Mouse (Mus musculus): ENCODE data around the gene Wdr34. TPM values are rescaled to one million over a fixed set of nuclear protein-coding genes. Genes with fewer than 3 reads are reported as not detected.
A peak's percentile ranks its signal among the peaks of the same experiment; 100 is the strongest.
"Not testable (repeated sequence)": the region's sequence is repeated elsewhere in the genome, so short reads cannot be mapped to it uniquely, and the experiment has no call there.

The Wdr34 gene
- polyA plus RNA-seq, 1 experiment, result 8.2 TPM

GRCm38 (mm10) chr2:30057223-30057904 lies 8.7 kb upstream of the Wdr34 start, which contains the start of gene Set:
TSS of gene Set (plus strand) at chr2:30057378.
- no peak within 1 kb of the TSS for H3K27ac ChIP-seq (ENCODE audit: insufficient read depth, low read depth, low read length)
- H3K4me1 ChIP-seq (ENCODE audit: control insufficient read depth, insufficient read depth, low read length), result peaks cover 4% of the 10 kb centered on the region
- TF ChIP-seq CTCF (IDR thresholded peaks at IDR 0.05; ENCODE audit: low read depth, low read length) (no peak), POLR2A (IDR thresholded peaks at IDR 0.05; ENCODE audit: borderline replicate concordance, low read depth, low read length) (no peak)
- no peak within 1 kb of the TSS for H3K4me3 ChIP-seq (ENCODE audit: insufficient read depth, low read length)

- no peak overlapping the region for H3K4me3 ChIP-seq (ENCODE audit: insufficient read depth, low read length)
- TF ChIP-seq POLR2A (IDR thresholded peaks at IDR 0.05; ENCODE audit: borderline replicate concordance, low read depth, low read length) (no peak), CTCF (IDR thresholded peaks at IDR 0.05; ENCODE audit: low read depth, low read length) (no peak)
- peaks cover 4% of the 10 kb centered on the region for H3K4me1 ChIP-seq (ENCODE audit: control insufficient read depth, insufficient read depth, low read length)
- H3K27ac ChIP-seq (ENCODE audit: insufficient read depth, low read depth, low read length), result no peak overlapping the region
These were observed 8.1 kb upstream of the Wdr34 start for GRCm38 (mm10) chr2:30056736-30057135.

- not testable (repeated sequence) for H3K4me3 ChIP-seq (ENCODE audit: insufficient read depth, low read length); H3K27ac ChIP-seq (ENCODE audit: insufficient read depth, low read depth, low read length); H3K4me1 ChIP-seq (ENCODE audit: control insufficient read depth, insufficient read depth, low read length)
These were observed 6.6 kb upstream of the Wdr34 start for GRCm38 (mm10) chr2:30055310-30055709.

- H3K27ac ChIP-seq (ENCODE audit: insufficient read depth, low read depth, low read length), result no peak overlapping the region
- H3K4me3 ChIP-seq (ENCODE audit: insufficient read depth, low read length), result no peak overlapping the region
- peaks cover 16% of the 10 kb centered on the region for H3K4me1 ChIP-seq (ENCODE audit: control insufficient read depth, insufficient read depth, low read length)
- TF ChIP-seq POLR2A (IDR thresholded peaks at IDR 0.05; ENCODE audit: borderline replicate concordance, low read depth, low read length) (no peak), CTCF (IDR thresholded peaks at IDR 0.05; ENCODE audit: low read depth, low read length) (no peak)
These were observed 3.5 kb upstream of the Wdr34 start for GRCm38 (mm10) chr2:30051992-30052761.

- TF ChIP-seq CTCF (IDR thresholded peaks at IDR 0.05; ENCODE audit: low read depth, low read length) (no peak), POLR2A (IDR thresholded peaks at IDR 0.05; ENCODE audit: borderline replicate concordance, low read depth, low read length) (no peak)
- Histone ChIP-seq H3K4me1 (ENCODE audit: control insufficient read depth, insufficient read depth, low read length) (peaks cover 18% of the 10 kb centered on the region), H3K27ac (ENCODE audit: insufficient read depth, low read depth, low read length) (peak overlapping the region; percentile 92), H3K4me3 (ENCODE audit: insufficient read depth, low read length) (no peak overlapping the region)
These were observed 1.1 kb upstream of the Wdr34 start for GRCm38 (mm10) chr2:30049831-30050230.

GRCm38 (mm10) chr2:30048101-30048501 lies 580 bp downstream of the Wdr34 start:
- Histone ChIP-seq H3K27ac (ENCODE audit: insufficient read depth, low read depth, low read length) (peak overlapping the region; percentile 45), H3K4me3 (ENCODE audit: insufficient read depth, low read length) (peak overlapping the region; percentile 78), H3K4me1 (ENCODE audit: control insufficient read depth, insufficient read depth, low read length) (peaks cover 18% of the 10 kb centered on the region)
- TF ChIP-seq POLR2A (IDR thresholded peaks at IDR 0.05; ENCODE audit: borderline replicate concordance, low read depth, low read length) (no peak), CTCF (IDR thresholded peaks at IDR 0.05; ENCODE audit: low read depth, low read length) (no peak)

GRCm38 (mm10) chr2:30047127-30047526 lies 1.6 kb downstream of the Wdr34 start:
- TF ChIP-seq CTCF (IDR thresholded peaks at IDR 0.05; ENCODE audit: low read depth, low read length) (no peak), POLR2A (IDR thresholded peaks at IDR 0.05; ENCODE audit: borderline replicate concordance, low read depth, low read length) (no peak)

GRCm38 (mm10) chr2:30044550-30044949 lies 4.1 kb downstream of the Wdr34 start:
- TF ChIP-seq CTCF (IDR thresholded peaks at IDR 0.05; ENCODE audit: low read depth, low read length), result no peak
- Histone ChIP-seq H3K4me3 (ENCODE audit: insufficient read depth, low read length) (no peak overlapping the region), H3K27ac (ENCODE audit: insufficient read depth, low read depth, low read length) (no peak overlapping the region), H3K4me1 (ENCODE audit: control insufficient read depth, insufficient read depth, low read length) (peaks cover 15% of the 10 kb centered on the region)

More at GRCm38 (mm10) chr2:30047127-30047526, 1.6 kb downstream of the Wdr34 start:
- H3K4me3 ChIP-seq (ENCODE audit: insufficient read depth, low read length), result no peak overlapping the region
- H3K4me1 ChIP-seq (ENCODE audit: control insufficient read depth, insufficient read depth, low read length), result peaks cover 18% of the 10 kb centered on the region
- H3K27ac ChIP-seq (ENCODE audit: insufficient read depth, low read depth, low read length), result no peak overlapping the region

GRCm38 (mm10) chr2:30042445-30042844 lies 6.2 kb downstream of the Wdr34 start:
- TF ChIP-seq POLR2A (IDR thresholded peaks at IDR 0.05; ENCODE audit: borderline replicate concordance, low read depth, low read length) (no peak), CTCF (IDR thresholded peaks at IDR 0.05; ENCODE audit: low read depth, low read length) (peak; percentile 72)
- Histone ChIP-seq H3K4me3 (ENCODE audit: insufficient read depth, low read length) (no peak overlapping the region), H3K4me1 (ENCODE audit: control insufficient read depth, insufficient read depth, low read length) (peaks cover 7% of the 10 kb centered on the region), H3K27ac (ENCODE audit: insufficient read depth, low read depth, low read length) (no peak overlapping the region)

- TF ChIP-seq POLR2A (IDR thresholded peaks at IDR 0.05; ENCODE audit: borderline replicate concordance, low read depth, low read length) (no peak), CTCF (IDR thresholded peaks at IDR 0.05; ENCODE audit: low read depth, low read length) (no peak)
- no peak overlapping the region for H3K4me3 ChIP-seq (ENCODE audit: insufficient read depth, low read length)
- no peak overlapping the region for H3K27ac ChIP-seq (ENCODE audit: insufficient read depth, low read depth, low read length)
- peaks cover 3% of the 10 kb centered on the region; the same call in 1 of the 2 replicates for H3K4me1 ChIP-seq (ENCODE audit: control insufficient read depth, insufficient read depth, low read length)
These were observed 9.0 kb downstream of the Wdr34 start for GRCm38 (mm10) chr2:30039687-30040086.
